Mouse (Mus musculus) liver, embryonic 16.5 days (tissue): ENCODE data around the gene Atad3a. TPM values are rescaled to one million over a fixed set of nuclear protein-coding genes. Genes with fewer than 3 reads are reported as not detected.

ENCODE experiments used
- ATAC-seq: fragments of 200-750 bp; cut with Nextera tagmentation; 2 replicates; pipeline ENCODE4 v1.8.0; 2017; ENCODE audit warnings: low read depth, mild to moderate bottlenecking, moderate number of reproducible peaks, moderate library complexity
- H3K27ac ChIP-seq: fragments of 300-500 bp; sonication (generic); 2 replicates; pipeline ENCODE4 v1.5.1; 2014; ENCODE audit warnings: mild to moderate bottlenecking, low read length
- H3K27me3 ChIP-seq: fragments of 300-500 bp; sonication (generic); 2 replicates; pipeline ENCODE4 v1.6.1; 2014; ENCODE audit warnings: low read depth, low read length, mixed read lengths; ENCODE audit not compliant: control insufficient read depth, insufficient read depth
- H3K36me3 ChIP-seq: fragments of 300-500 bp; sonication (generic); 2 replicates; pipeline ENCODE4 v1.6.1; 2014; ENCODE audit warnings: mild to moderate bottlenecking; ENCODE audit not compliant: control insufficient read depth, insufficient read depth
- H3K4me1 ChIP-seq: fragments of 300-500 bp; sonication (generic); 2 replicates; pipeline ENCODE4 v1.6.1; 2014; ENCODE audit warnings: low read depth, low read length, mixed read lengths; ENCODE audit not compliant: control insufficient read depth
- H3K4me2 ChIP-seq: fragments of 300-500 bp; sonication (generic); 2 replicates; pipeline ENCODE4 v1.6.1; 2014; ENCODE audit warnings: low read depth, low read length, mixed read lengths
- H3K4me3 ChIP-seq: fragments of 300-500 bp; sonication (generic); 2 replicates; pipeline ENCODE4 v1.5.1; 2014; ENCODE audit warnings: low read depth, mild to moderate bottlenecking, low read length
- H3K9ac ChIP-seq: fragments of 300-500 bp; sonication (generic); 2 replicates; pipeline ENCODE4 v1.6.1; 2014; ENCODE audit warnings: low read depth, low read length
- H3K9me3 ChIP-seq: fragments of 300-500 bp; sonication (generic); replicated peaks from 2 replicates; pipeline ENCODE4 v1.6.1; 2016; ENCODE audit warnings: low read length; ENCODE audit not compliant: control insufficient read depth
- WGBS: fragments of 180-500 bp; shearing (Covaris S2); extraction: QIAGEN DNeasy Blood & Tissue Kit; methylation state at CpG from one replicate; pipeline ENCODE4 v1.1.7; 2014; ENCODE audit not compliant: insufficient replicate concordance; 5-methylcytosine and 5-hydroxymethylcytosine counted together
- polyA plus RNA-seq: library from polyadenylated mRNA; unstranded; fragments of >200 nt; fragmentation: Nextera tagmentation; extraction: Ambion mirVana; gene quantifications from 2 replicates; pipeline ENCODE4 v1.2.1, GENCODE M21; 2015

Gene Atad3a
- polyA plus RNA-seq, result 43.7 and 49.5 TPM in 2 replicates

DNA sequence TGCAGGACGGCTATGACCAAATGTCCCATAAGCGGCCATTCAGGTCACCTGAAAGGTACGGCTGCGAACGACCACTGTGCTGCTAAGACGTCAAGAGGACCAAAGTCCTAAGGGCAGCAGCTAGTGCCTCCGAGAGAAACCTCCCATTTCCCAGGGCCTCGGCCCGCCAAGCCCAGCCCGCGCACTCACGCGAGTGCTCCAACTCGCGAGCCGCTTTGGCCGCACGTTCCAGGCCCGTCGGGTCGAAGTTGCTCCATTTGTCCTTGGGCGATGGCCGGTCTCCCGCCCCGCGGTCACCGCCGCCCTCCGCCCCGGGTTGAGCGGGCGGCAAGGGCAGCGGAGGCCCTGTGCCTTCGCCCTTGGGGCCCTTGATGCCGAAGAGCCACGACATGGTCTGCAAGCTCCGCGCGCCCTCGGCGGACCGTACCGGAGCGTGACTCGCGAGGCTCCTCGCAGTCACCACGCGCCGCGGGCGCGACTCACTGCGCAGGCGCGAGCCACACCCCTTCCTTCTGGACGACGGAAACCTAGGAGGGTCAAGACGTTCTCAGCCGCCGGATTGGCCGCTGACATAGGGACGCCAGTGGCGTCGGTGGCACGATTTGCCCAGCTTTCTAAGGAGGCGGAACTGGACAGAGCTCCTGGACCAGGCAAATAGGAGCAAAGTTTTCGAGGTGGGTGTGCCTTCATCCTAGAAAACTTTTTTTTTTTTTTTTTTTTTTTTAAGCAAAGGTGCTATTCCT is at the start of gene Atad3a:
Atad3a (minus strand) TSS at position 481 of the 743 bp plus-strand sequence.
- H3K9ac ChIP-seq, result peak within 1 kb of the TSS; percentile 82
- H3K4me3 ChIP-seq, result peak within 1 kb of the TSS; percentile 83
- H3K36me3 ChIP-seq, result no peaks in the 10 kb centered on the region; the same call in 1 of the 2 replicates
- ATAC-seq, result peak; percentile 98
- peaks cover 22% of the 10 kb centered on the region for H3K4me1 ChIP-seq
- H3K4me2 ChIP-seq, result peak within 1 kb of the TSS; percentile 100
- H3K27ac ChIP-seq, result peak within 1 kb of the TSS; percentile 79
- no peaks in the 10 kb centered on the region for H3K27me3 ChIP-seq
- no peaks in the 10 kb centered on the region for H3K9me3 ChIP-seq
- under 1% methylated on average over 68 of the region's 68 CpGs for WGBS

DNA sequence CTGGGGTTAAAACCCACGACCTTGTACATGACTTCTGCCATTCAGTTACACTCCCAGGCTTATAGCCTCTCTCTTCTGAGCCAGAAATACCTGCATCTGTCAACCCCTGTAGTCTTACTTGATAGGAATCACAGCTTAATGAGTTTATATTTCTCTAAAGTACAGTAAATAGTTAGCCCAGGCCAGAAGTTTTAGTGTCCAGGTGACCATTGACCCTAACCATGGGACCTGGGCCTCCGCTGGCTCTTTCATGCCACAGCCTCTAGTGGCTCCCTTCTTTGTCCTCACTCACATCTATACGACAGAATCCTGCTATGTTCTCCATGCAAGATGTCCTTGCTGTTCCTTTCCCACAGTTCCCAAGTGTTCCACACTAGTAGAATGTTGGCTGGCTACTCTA is 46.9 kb upstream of the Atad3a start:
- Histone ChIP-seq H3K9ac (no peak overlapping the region), H3K27ac (no peak overlapping the region), H3K9me3 (no peaks in the 10 kb centered on the region), H3K4me2 (no peak overlapping the region), H3K36me3 (peaks cover 29% of the 10 kb centered on the region), H3K4me1 (peaks cover 24% of the 10 kb centered on the region), H3K4me3 (no peak overlapping the region), H3K27me3 (no peaks in the 10 kb centered on the region)
- WGBS, result 77% methylated on average over 3 of the region's 3 CpGs
- no peak for ATAC-seq

DNA sequence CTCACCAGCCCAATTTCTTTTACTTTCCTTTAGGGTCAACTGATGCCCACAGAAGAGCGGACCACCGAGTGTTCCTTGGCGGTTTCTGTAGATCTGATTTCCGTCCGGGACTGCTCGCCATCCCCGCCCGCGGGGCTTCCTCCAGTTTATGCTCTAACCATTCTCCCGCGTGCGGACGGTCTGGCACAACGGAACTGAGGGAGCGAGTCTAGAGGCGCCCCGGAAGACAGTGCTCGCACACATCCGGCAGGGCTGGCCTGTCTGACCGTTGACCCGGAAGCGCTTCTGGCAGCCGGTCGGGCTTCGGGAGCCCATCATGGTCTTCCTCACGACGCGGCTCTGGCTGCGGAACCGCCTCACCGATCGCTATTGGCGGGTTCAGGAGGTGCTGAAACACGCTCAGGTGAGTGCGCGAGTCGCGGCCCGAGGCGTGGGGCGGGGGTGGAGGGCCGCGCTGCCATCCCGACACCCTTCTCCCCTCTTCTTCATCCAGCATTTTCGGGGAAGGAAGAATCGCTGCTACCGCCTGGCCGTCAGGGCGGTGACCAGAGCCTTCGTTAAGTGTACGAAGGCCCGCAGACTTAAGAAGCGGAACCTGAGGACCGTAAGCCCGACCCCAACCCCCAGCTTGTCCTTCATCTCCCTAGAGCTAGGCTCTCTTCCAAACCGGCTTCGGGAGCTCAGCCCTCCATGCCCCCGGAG is 42.6 kb upstream of the Atad3a start:
- H3K4me1 ChIP-seq, result peaks cover 17% of the 10 kb centered on the region
- no peaks in the 10 kb centered on the region for H3K27me3 ChIP-seq
- ATAC-seq, result peak; percentile 99
- under 1% methylated on average over 57 of the region's 58 CpGs for WGBS
- H3K36me3 ChIP-seq, result peaks cover 14% of the 10 kb centered on the region
- peak overlapping the region; percentile 72 for H3K4me3 ChIP-seq
- H3K27ac ChIP-seq, result peak overlapping the region; percentile 60
- no peaks in the 10 kb centered on the region for H3K9me3 ChIP-seq
- peak overlapping the region; percentile 92 for H3K4me2 ChIP-seq
- H3K9ac ChIP-seq, result peak overlapping the region; percentile 75

DNA sequence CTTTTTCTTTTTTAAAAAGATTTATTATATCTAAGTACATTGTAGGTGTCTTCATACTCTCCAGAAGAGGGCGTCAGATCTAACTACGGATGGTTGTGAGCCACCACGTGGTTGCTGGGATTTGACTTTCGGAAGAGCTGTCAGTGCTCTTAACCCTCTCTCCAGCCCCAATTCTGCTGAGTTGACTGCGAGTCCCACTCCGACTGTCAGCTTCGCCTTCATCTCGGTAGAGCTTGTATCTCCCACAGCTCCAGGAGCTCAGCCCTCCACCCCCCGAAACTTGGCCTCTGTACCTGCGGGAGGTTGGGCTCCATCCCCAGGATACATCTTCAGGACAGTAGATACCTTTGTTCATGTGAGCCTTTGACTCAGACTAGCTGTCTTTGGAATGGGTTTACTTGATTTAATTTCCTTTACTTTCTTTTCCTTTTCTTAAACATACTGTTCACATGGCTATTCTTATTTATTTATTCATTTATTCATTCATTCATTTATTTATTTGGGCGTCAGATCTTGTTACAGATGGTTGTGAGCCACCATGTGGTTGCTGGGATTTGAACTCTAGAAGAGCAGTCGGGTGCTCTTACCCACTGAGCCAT is 41.9 kb upstream of the Atad3a start, which contains the start of gene Mrpl20:
Mrpl20 (plus strand) TSS at position 138 of the 599 bp plus-strand sequence.
- Histone ChIP-seq H3K27me3 (no peaks in the 10 kb centered on the region), H3K9me3 (no peaks in the 10 kb centered on the region), H3K27ac (peak within 1 kb of the TSS; percentile 60), H3K4me3 (peak within 1 kb of the TSS; percentile 72), H3K36me3 (peaks cover 8% of the 10 kb centered on the region), H3K4me2 (peak within 1 kb of the TSS; percentile 92), H3K9ac (peak within 1 kb of the TSS; percentile 75), H3K4me1 (peaks cover 17% of the 10 kb centered on the region)
- WGBS, result 5% methylated on average over 12 of the region's 12 CpGs
- ATAC-seq, result peak; percentile 31

DNA sequence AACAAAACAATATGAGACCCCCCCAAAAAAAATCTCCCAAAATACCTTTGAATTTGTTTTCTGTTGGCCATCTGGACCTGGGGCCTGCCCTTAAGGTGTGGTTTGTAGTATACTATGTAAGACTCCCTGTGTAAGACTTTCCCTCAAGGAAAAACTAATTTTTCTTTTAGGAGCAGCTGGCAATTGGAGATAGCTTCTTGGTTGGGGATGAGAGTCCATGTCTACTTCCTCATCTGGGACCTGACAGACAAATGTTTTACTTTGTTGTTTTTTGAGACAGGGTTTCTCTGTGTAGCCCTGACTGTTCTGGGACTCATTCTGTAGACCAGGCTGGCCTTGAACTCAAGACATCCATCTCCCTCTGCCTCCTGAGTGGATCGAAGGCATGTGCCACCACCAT is 41.2 kb upstream of the Atad3a start:
- no peak overlapping the region for H3K27ac ChIP-seq
- 89% methylated on average over 1 of the region's 1 CpGs for WGBS
- no peak overlapping the region for H3K4me2 ChIP-seq

DNA sequence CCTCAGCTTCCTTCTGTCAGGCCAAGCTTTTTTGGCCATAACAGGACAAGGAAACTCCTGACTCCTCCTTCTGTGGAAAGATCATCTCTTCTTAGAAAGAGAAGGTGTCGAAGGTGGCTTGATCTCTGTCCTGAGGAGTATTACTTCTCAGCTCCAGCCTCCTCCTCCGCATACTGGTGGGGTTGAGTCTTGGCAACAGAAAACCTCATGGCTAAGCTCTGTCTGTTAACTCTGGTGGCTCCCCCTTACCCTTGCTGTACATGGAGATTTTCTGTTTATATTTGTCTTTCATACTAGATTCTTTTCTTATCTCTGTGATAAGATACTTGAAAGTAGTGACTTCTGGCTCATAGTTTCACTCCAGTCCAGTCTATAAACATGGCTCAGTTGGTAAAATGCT is 32.8 kb upstream of the Atad3a start:
- H3K9ac ChIP-seq, result no peak overlapping the region
- H3K27me3 ChIP-seq, result no peaks in the 10 kb centered on the region; the same call in 1 of the 2 replicates
- no peak overlapping the region for H3K27ac ChIP-seq
- H3K4me1 ChIP-seq, result no peaks in the 10 kb centered on the region
- no peak for ATAC-seq
- no peaks in the 10 kb centered on the region for H3K36me3 ChIP-seq
- WGBS, result 61% methylated on average over 2 of the region's 2 CpGs
- H3K4me2 ChIP-seq, result no peak overlapping the region
- no peak overlapping the region for H3K4me3 ChIP-seq
- H3K9me3 ChIP-seq, result no peaks in the 10 kb centered on the region

More for the DNA sequence above, 41.2 kb upstream of the Atad3a start:
- H3K9me3 ChIP-seq, result no peaks in the 10 kb centered on the region
- no peak overlapping the region for H3K4me3 ChIP-seq
- H3K4me1 ChIP-seq, result peaks cover 17% of the 10 kb centered on the region
- H3K36me3 ChIP-seq, result peaks cover 3% of the 10 kb centered on the region; the same call in 1 of the 2 replicates
- ATAC-seq, result no peak
- no peaks in the 10 kb centered on the region for H3K27me3 ChIP-seq
- H3K9ac ChIP-seq, result no peak overlapping the region

DNA sequence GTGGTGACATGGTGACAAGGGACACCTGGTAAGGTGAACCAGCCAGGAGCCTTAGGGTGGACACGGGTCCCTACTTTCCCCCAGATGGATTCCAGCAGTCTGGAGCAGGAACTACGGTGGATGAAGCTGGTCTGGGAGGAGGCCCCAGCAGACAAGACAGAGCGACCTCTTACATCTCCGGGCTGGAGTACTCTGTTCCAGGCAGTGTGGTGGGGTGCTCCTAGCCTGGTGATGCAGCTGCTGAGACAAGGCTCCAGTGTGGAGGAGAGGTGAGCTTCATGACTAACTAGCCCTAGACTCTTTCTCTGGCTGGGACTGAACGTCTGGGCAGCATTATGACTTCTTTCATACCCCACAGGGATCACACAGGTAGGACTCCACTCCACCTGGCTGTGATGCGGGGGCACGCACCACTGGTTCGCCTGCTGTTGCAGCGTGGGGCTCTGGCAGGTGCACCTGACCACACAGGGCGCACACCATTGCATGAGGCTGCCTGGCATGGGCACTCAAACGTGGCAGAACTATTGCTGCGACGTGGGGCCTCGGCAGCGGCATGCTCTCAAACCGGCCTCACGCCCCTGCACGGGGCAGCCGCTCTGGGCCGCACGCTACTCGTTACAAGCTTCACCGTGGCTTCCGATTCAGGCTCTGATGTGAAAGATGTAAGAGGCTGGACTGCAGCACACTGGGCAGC is 30.5 kb upstream of the Atad3a start:
- no peak for ATAC-seq
- Histone ChIP-seq H3K9me3 (no peaks in the 10 kb centered on the region), H3K36me3 (no peaks in the 10 kb centered on the region), H3K4me3 (no peak overlapping the region), H3K27me3 (no peaks in the 10 kb centered on the region; the same call in 1 of the 2 replicates), H3K9ac (no peak overlapping the region), H3K27ac (no peak overlapping the region), H3K4me1 (peaks cover 4% of the 10 kb centered on the region), H3K4me2 (no peak overlapping the region)
- 68% methylated on average over 24 of the region's 24 CpGs for WGBS

DNA sequence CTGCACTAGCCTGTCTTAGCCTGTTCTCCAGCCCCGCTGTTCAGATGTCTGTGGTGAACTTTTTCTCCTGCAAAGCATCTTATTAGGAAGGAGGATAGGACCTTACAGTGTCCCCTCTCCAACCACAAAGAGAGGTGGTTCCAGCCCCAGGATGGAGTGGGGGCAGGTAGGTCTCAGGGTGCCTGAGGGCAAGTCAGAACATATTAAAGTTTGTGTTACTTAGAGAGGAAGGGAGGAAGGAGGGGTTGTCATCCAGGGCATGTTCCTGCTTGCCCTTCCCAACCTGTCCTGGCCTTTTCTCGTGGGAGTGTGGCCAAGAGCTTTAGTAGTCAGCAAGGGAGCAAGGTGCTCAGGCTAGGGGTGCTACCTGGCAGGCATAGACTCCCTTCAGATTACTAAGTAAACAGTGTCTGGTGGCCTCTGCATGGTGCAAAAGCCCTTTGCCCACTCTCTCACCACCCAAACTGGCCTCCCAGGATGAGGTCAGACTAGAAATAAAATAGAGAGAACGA is 29.8 kb upstream of the Atad3a start:
- ATAC-seq, result 0 out of 2 replicates have a peak, but pooled peaks have one; percentile 22
- H3K4me2 ChIP-seq, result no peak overlapping the region
- H3K4me1 ChIP-seq, result peaks cover 4% of the 10 kb centered on the region
- no peaks in the 10 kb centered on the region for H3K36me3 ChIP-seq
- no peak overlapping the region for H3K27ac ChIP-seq
- H3K9me3 ChIP-seq, result no peaks in the 10 kb centered on the region
- no peak overlapping the region for H3K9ac ChIP-seq
- H3K4me3 ChIP-seq, result no peak overlapping the region
- WGBS, result 40% methylated on average over 3 of the region's 3 CpGs
- H3K27me3 ChIP-seq, result no peaks in the 10 kb centered on the region; the same call in 1 of the 2 replicates
